Mouse (Mus musculus) MEL (cell line): ENCODE measurements around the gene Ephb2. TPM values are rescaled to one million over a fixed set of nuclear protein-coding genes. Genes with fewer than 3 reads are reported as not detected.

ENCODE experiments used
- DNase-seq: peaks from one replicate; pipeline ENCODE4 v3.0.0; 2011; ENCODE audit warnings: low read depth, low spot score
- H3K27ac ChIP-seq: 2 replicates; pipeline ENCODE4 v1.5.1; 2012; ENCODE audit warnings: low read depth, mild to moderate bottlenecking, control low read depth, low read length, moderate library complexity; ENCODE audit not compliant: control insufficient read depth
- H3K27me3 ChIP-seq, 2 experiments: fragments of 150-350 bp in 1 of 2; sonication (generic) in 1 of 2; 2 replicates each; pipeline ENCODE4 v1.6.1; 2012; ENCODE audit warnings: low read length in 2 of 2, mild to moderate bottlenecking in 2 of 2, improper control_type of control experiment in 1 of 2, moderate library complexity in 1 of 2; ENCODE audit not compliant: insufficient read depth in 2 of 2, control insufficient read depth in 1 of 2
- H3K36me3 ChIP-seq, 2 experiments: 2 replicates each; pipeline ENCODE4 v1.6.1; 2012 to 2014; ENCODE audit warnings: low read length in 2 of 2, improper control_type of control experiment in 1 of 2, inconsistent platforms in 1 of 2, mild to moderate bottlenecking in 1 of 2; ENCODE audit not compliant: insufficient read depth in 2 of 2, control insufficient read depth in 1 of 2
- H3K4me1 ChIP-seq, 2 experiments: fragments of 150-350 bp in 1 of 2; sonication (generic) in 1 of 2; 2 replicates each; pipeline ENCODE4 v1.6.1; 2012; ENCODE audit warnings: low read length in 2 of 2, improper control_type of control experiment in 1 of 2, mild to moderate bottlenecking in 1 of 2; ENCODE audit not compliant: insufficient read depth in 2 of 2, control insufficient read depth in 1 of 2
- H3K4me3 ChIP-seq, 2 experiments: fragments of 150-350 bp in 1 of 2; sonication (generic) in 1 of 2; 2 replicates each; pipeline ENCODE4 v1.5.1; 2012; ENCODE audit warnings: low read depth in 2 of 2, low read length in 2 of 2, mild to moderate bottlenecking in 2 of 2, moderate library complexity in 2 of 2, control low read depth in 1 of 2, improper control_type of control experiment in 1 of 2; ENCODE audit not compliant: control insufficient read depth in 1 of 2, insufficient read depth in 1 of 2
- H3K79me2 ChIP-seq: 2 replicates; pipeline ENCODE4 v1.6.1; 2012; ENCODE audit warnings: mild to moderate bottlenecking, low read length, moderate library complexity; ENCODE audit not compliant: control insufficient read depth, poor library complexity, insufficient read depth
- H3K9ac ChIP-seq: 2 replicates; pipeline ENCODE4 v1.6.1; 2012; ENCODE audit warnings: low read depth, mild to moderate bottlenecking, control low read depth, low read length, moderate library complexity; ENCODE audit not compliant: control insufficient read depth, poor library complexity, severe bottlenecking
- H3K9me3 ChIP-seq: fragments of 150-350 bp; sonication (generic); replicated peaks from 2 replicates; pipeline ENCODE4 v1.6.1; 2012; ENCODE audit warnings: mild to moderate bottlenecking, low read length, improper control_type of control experiment, moderate library complexity; ENCODE audit not compliant: insufficient read depth
- CHD1 ChIP-seq: IDR thresholded peaks from 2 replicates; pipeline ENCODE4 v1.6.1; 2012; ENCODE audit warnings: low read depth, mild to moderate bottlenecking, inconsistent platforms, low read length, improper control_type of control experiment
- CHD2 ChIP-seq: IDR thresholded peaks from 2 replicates; pipeline ENCODE4 v1.6.1; 2011; ENCODE audit warnings: low read length, improper control_type of control experiment
- CTCF ChIP-seq, 3 experiments: IDR thresholded peaks in 2 of 3; conservative IDR thresholded peaks in 1 of 3; 2 replicates each; pipeline ENCODE4 v1.5.1; 2011 to 2012; ENCODE audit warnings: low read length in 3 of 3, low read depth in 2 of 3, mild to moderate bottlenecking in 2 of 3, improper control_type of control experiment in 1 of 3, inconsistent platforms in 1 of 3, mixed read lengths in 1 of 3, moderate library complexity in 1 of 3; ENCODE audit not compliant: control insufficient read depth in 1 of 3, insufficient read depth in 1 of 3, poor library complexity in 1 of 3, severe bottlenecking in 1 of 3
- ELF1 ChIP-seq: IDR thresholded peaks from 2 replicates; pipeline ENCODE4 v1.6.1; 2014; ENCODE audit warnings: low read depth, mild to moderate bottlenecking, inconsistent platforms, low read length, improper control_type of control experiment, moderate library complexity
- EP300 ChIP-seq, 2 experiments: IDR thresholded peaks; 2 replicates each; pipeline ENCODE4 v1.6.1; 2011; ENCODE audit warnings: improper control_type of control experiment in 2 of 2, low read length in 2 of 2, low read depth in 1 of 2, mild to moderate bottlenecking in 1 of 2
- GATA1 ChIP-seq: IDR thresholded peaks from 2 replicates; pipeline ENCODE4 v1.6.1; 2011; ENCODE audit warnings: low read depth, low read length, improper control_type of control experiment
- HCFC1 ChIP-seq: IDR thresholded peaks from 2 replicates; pipeline ENCODE4 v1.6.1; 2012; ENCODE audit warnings: low read depth, mild to moderate bottlenecking, inconsistent platforms, low read length, improper control_type of control experiment, moderate library complexity
- KAT2A ChIP-seq: conservative IDR thresholded peaks from 2 replicates; pipeline ENCODE4 v1.6.1; 2012; ENCODE audit warnings: low read depth, low read length, improper control_type of control experiment, inconsistent platforms
- MAFK ChIP-seq: IDR thresholded peaks from 2 replicates; pipeline ENCODE4 v1.6.1; 2011; ENCODE audit warnings: low read depth, mild to moderate bottlenecking, low read length, improper control_type of control experiment, borderline replicate concordance
- MAX ChIP-seq: IDR thresholded peaks from 2 replicates; pipeline ENCODE4 v1.6.1; 2011; ENCODE audit warnings: low read length, improper control_type of control experiment
- MAZ ChIP-seq: IDR thresholded peaks from 2 replicates; pipeline ENCODE4 v1.6.1; 2012; ENCODE audit warnings: low read depth, mild to moderate bottlenecking, inconsistent platforms, low read length, improper control_type of control experiment
- MXI1 ChIP-seq: IDR thresholded peaks from 2 replicates; pipeline ENCODE4 v1.6.1; 2011; ENCODE audit warnings: mild to moderate bottlenecking, low read depth, low read length, improper control_type of control experiment
- MYB ChIP-seq: IDR thresholded peaks from 2 replicates; pipeline ENCODE4 v1.6.1; 2011; ENCODE audit warnings: mild to moderate bottlenecking, low read depth, low read length, improper control_type of control experiment
- NELFE ChIP-seq: IDR thresholded peaks from 2 replicates; pipeline ENCODE4 v1.6.1; 2011; ENCODE audit warnings: low read depth, low read length, improper control_type of control experiment
- NRF1 ChIP-seq: IDR thresholded peaks from 2 replicates; pipeline ENCODE4 v1.6.1; 2014; ENCODE audit warnings: low read depth, mild to moderate bottlenecking, inconsistent platforms, low read length, improper control_type of control experiment, moderate library complexity; ENCODE audit not compliant: poor library complexity, insufficient read depth, severe bottlenecking
- POLR2AphosphoS2 ChIP-seq: IDR thresholded peaks from 2 replicates; pipeline ENCODE4 v1.6.1; 2011; ENCODE audit warnings: low read length, improper control_type of control experiment
- POLR2AphosphoS5 ChIP-seq: IDR thresholded peaks from 2 replicates; pipeline ENCODE4 v1.6.1; 2012; ENCODE audit warnings: low read depth, borderline replicate concordance, mild to moderate bottlenecking, inconsistent platforms, low read length, moderate library complexity, mixed read lengths
- RAD21 ChIP-seq: IDR thresholded peaks from 2 replicates; pipeline ENCODE4 v1.6.1; 2011; ENCODE audit warnings: mild to moderate bottlenecking, low read depth, low read length, improper control_type of control experiment
- RCOR1 ChIP-seq: IDR thresholded peaks from 2 replicates; pipeline ENCODE4 v1.6.1; 2012; ENCODE audit warnings: low read depth, mild to moderate bottlenecking, inconsistent platforms, low read length, improper control_type of control experiment
- SIN3A ChIP-seq: IDR thresholded peaks from 2 replicates; pipeline ENCODE4 v1.6.1; 2012; ENCODE audit warnings: low read length, improper control_type of control experiment, inconsistent platforms
- SMC3 ChIP-seq: IDR thresholded peaks from 2 replicates; pipeline ENCODE4 v1.6.1; 2011; ENCODE audit warnings: low read depth, low read length, improper control_type of control experiment
- TAL1 ChIP-seq: IDR thresholded peaks from 2 replicates; pipeline ENCODE4 v1.6.1; 2012; ENCODE audit warnings: mild to moderate bottlenecking, inconsistent platforms, low read length, moderate library complexity, mixed read lengths
- UBTF ChIP-seq: IDR thresholded peaks from 2 replicates; pipeline ENCODE4 v1.6.1; 2012; ENCODE audit warnings: low read depth, mild to moderate bottlenecking, inconsistent platforms, low read length, improper control_type of control experiment, moderate library complexity, borderline replicate concordance; ENCODE audit not compliant: insufficient read depth
- USF1 ChIP-seq: IDR thresholded peaks from 2 replicates; pipeline ENCODE4 v1.6.1; 2014; ENCODE audit warnings: low read depth, mild to moderate bottlenecking, inconsistent platforms, low read length, improper control_type of control experiment, moderate library complexity
- USF2 ChIP-seq, 2 experiments: IDR thresholded peaks; 2 replicates each; pipeline ENCODE4 v1.6.1; 2011 to 2012; ENCODE audit warnings: improper control_type of control experiment in 2 of 2, low read length in 2 of 2, borderline replicate concordance in 1 of 2, inconsistent platforms in 1 of 2, low read depth in 1 of 2, mild to moderate bottlenecking in 1 of 2; ENCODE audit not compliant: insufficient read depth in 1 of 2
- ZKSCAN1 ChIP-seq: IDR thresholded peaks from 2 replicates; pipeline ENCODE4 v1.6.1; 2012; ENCODE audit warnings: low read depth, mild to moderate bottlenecking, inconsistent platforms, low read length, improper control_type of control experiment, moderate library complexity
- ZMIZ1 ChIP-seq: IDR thresholded peaks from 2 replicates; pipeline ENCODE4 v1.6.1; 2012; ENCODE audit warnings: low read depth, mild to moderate bottlenecking, inconsistent platforms, low read length, improper control_type of control experiment, moderate library complexity
- ZNF384 ChIP-seq: IDR thresholded peaks from 2 replicates; pipeline ENCODE4 v1.6.1; 2012; ENCODE audit warnings: low read depth, mild to moderate bottlenecking, inconsistent platforms, low read length, improper control_type of control experiment
- polyA plus RNA-seq, 2 experiments: library from polyadenylated mRNA; stranded (reverse) in 1 of 2; unstranded in 1 of 2; fragments of >175 nt in 1 of 2; fragments of >200 nt in 1 of 2; gene quantifications; 2 replicates each; pipeline versions ENCODE4 v1.2.1 to v1.2.4; 2012; ENCODE audit warnings: low replicate concordance in 2 of 2, low read depth in 1 of 2; ENCODE audit not compliant: insufficient read length in 2 of 2, insufficient read depth in 1 of 2, missing spikeins in 1 of 2
- total RNA-seq: library from RNA; depleted of rRNA; stranded (reverse); fragments of 300-350 nt; gene quantifications from 2 replicates; pipeline ENCODE4 v1.2.3, GENCODE M21; 2012

The Ephb2 gene
- total and polyA plus RNA-seq, 3 experiments = 1.9 to 4.1 TPM; not detected in 1

DNA sequence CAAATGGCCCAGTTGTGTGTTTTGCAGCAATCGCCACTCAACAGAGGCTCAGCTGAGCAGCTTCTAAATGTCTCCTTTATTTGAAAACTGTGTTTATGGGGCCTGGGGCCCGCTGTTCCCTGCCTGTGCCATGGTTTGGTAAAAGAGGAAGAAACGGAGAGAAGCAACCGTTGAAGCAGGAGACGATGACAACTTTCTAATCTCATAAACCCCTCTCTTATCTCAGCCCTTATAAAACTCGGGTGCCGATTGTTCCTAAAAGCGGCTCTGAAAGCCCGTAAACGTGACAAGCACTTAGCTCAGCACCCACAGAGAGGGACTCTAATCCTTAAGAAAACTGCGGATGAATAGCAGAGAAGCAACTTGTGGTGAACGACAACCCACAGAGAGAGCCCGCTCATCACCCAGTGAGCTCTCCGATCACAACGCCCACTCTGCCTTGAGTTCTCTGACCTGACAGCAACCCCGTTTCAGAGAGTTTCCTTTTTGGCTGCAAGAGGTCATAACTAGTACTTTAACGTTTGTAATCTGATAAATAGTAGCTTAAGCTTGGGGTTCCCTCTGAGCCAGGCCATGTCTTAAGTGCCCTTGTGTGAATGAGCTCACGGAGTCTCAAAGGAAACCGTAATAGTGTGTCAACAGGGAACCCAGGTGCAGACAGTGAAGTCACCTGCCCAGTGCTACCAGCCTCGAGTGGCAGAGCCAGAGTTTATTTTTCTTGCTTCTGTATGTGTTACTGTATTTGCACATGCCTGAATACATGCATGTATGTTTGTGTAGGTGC, 123.6 kb downstream of the Ephb2 start (continued):
- no peak for TF ChIP-seq CHD1
- peak; percentile 48; the same call in 1 of the 2 replicates for TF ChIP-seq MXI1
- peak; percentile 46 for TF ChIP-seq NELFE
- TF ChIP-seq EP300 (IDR thresholded peaks at IDR 0.05; ENCODE audit: low read depth in 1 of 2, low read length in 2 of 2) = peak; percentile 66 to 85
- TF ChIP-seq MYB = peak; percentile 84
- no peak for TF ChIP-seq MAZ
- no peak for TF ChIP-seq KAT2A
- TF ChIP-seq CHD2 = no peak
- TF ChIP-seq ELF1 = no peak
- no peak for TF ChIP-seq RAD21
- no peak for TF ChIP-seq ZMIZ1
- TF ChIP-seq SIN3A = peak; percentile 71; the same call in 1 of the 2 replicates
- TF ChIP-seq UBTF = no peak
- TF ChIP-seq POLR2AphosphoS2 = no peak

DNA sequence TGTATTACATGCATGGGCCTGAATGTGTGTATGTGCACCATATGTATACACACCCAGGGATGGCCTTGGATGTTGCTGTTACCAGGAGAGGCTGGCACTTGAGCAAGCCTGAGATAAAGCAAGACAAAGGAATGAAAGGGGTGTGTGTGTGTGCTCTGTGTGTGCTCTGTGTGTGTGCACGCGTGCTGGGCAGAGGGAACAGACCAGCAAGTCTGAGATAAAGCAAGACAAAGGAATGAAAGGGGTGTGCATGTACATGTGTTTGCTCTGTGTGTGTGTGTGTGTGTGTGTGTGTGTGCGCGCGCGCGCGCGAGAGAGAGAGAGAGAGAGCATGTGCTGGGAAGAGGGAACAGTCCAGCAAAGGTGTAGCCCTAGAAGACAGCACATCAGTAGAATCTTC, 125.4 kb downstream of the Ephb2 start:
- Histone ChIP-seq H3K79me2 (no peaks in the 10 kb centered on the region), H3K27me3 (no peaks in the 10 kb centered on the region), H3K27ac (no peak overlapping the region), H3K4me3 (no peak overlapping the region), H3K36me3 (peaks cover 0 to 2% of the 10 kb centered on the region in 2 experiments; a peak in 1 of 4 replicates), H3K9me3 (no peaks in the 10 kb centered on the region), H3K9ac (no peak overlapping the region), H3K4me1 (peaks cover 5 to 7% of the 10 kb centered on the region in 2 experiments)
- TF ChIP-seq RAD21 (no peak), USF1 (no peak), NRF1 (no peak), NELFE (no peak), MAFK (no peak), GATA1 (no peak)
- DNase-seq = no peak

GRCm38 (mm10) chr4:136708956-136709355, 126.8 kb downstream of the Ephb2 start:
- H3K27ac ChIP-seq = no peak overlapping the region
- peaks cover 0 to 2% of the 10 kb centered on the region in 2 experiments; a peak in 1 of 4 replicates for H3K36me3 ChIP-seq
- no peak for DNase-seq
- no peaks in the 10 kb centered on the region for H3K9me3 ChIP-seq
- H3K4me1 ChIP-seq = peaks cover 5 to 7% of the 10 kb centered on the region in 2 experiments
- no peaks in the 10 kb centered on the region for H3K79me2 ChIP-seq
- H3K4me3 ChIP-seq = no peak overlapping the region
- H3K27me3 ChIP-seq = no peaks in the 10 kb centered on the region
- no peak overlapping the region for H3K9ac ChIP-seq
- TF ChIP-seq SMC3 (no peak), MAZ (no peak), RCOR1 (no peak), CHD1 (no peak), USF2 (IDR thresholded peaks at IDR 0.05; ENCODE audit: borderline replicate concordance in 1 of 2, insufficient read depth in 1 of 2, low read depth in 1 of 2, low read length in 2 of 2) (no peak), POLR2AphosphoS5 (no peak), ZKSCAN1 (no peak), POLR2AphosphoS2 (no peak), NELFE (no peak), CTCF (IDR thresholded peaks at IDR 0.05 in 2 of 3, conservative IDR thresholded peaks at IDR 0.05 in 1 of 3; ENCODE audit: control insufficient read depth in 1 of 3, insufficient read depth in 1 of 3, low read depth in 2 of 3, low read length in 3 of 3, poor library complexity in 1 of 3, severe bottlenecking in 1 of 3) (no peak), CHD2 (no peak), GATA1 (no peak), ELF1 (no peak), TAL1 (no peak), USF1 (no peak), HCFC1 (no peak), ZNF384 (no peak), MAX (no peak), MAFK (no peak)
